Mouse (Mus musculus): ENCODE measurements around the gene Dcdc2c.

The Dcdc2c gene

DNA sequence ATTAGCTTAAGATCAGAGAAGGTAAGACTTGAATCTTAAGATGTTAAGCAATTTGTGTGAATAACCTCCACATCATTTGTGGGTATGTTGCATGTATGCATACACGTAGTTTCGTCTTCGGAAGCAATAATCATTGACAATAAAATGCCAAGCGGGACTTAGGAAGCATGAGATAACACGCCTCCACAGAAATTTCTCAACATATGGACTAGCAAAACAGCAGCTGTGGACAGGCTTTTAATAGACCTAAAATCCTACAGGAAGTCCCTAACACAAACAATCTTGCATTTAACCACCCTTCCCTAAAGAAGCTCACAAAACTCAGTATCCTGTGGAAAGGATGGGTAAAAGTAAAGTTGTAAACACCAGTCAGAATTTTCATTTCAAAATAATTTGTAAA lies 93.4 kb downstream of the Dcdc2c start:
- DNase-seq (ENCODE audit: low spot score in 2 of 2), result no peak

DNA sequence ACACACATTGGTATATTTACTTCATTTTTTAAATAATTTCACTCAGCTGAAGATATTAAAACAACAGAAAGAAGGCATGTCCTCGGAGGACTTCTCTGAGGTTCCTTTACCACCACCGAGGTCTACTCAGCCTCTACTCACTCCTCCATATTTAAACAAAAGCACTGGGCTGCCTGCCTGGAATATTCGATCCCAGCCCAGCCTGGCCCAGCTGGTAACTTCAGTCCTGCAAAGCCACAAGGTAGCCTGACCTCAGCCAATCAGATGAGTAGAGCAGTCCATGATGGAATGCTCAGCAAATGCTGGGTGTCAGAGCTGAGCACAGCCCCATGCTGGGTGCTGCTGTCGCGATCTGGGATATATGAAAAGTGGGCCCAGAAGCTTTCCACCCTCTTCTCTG lies 115.7 kb downstream of the Dcdc2c start:
- DNase-seq (ENCODE audit: low spot score in 2 of 2), result no peak

- DNase-seq (ENCODE audit: low spot score in 2 of 2), result no peak
Observed at GRCm38 (mm10) chr12:28432729-28433067, 119.5 kb downstream of the Dcdc2c start.

DNA sequence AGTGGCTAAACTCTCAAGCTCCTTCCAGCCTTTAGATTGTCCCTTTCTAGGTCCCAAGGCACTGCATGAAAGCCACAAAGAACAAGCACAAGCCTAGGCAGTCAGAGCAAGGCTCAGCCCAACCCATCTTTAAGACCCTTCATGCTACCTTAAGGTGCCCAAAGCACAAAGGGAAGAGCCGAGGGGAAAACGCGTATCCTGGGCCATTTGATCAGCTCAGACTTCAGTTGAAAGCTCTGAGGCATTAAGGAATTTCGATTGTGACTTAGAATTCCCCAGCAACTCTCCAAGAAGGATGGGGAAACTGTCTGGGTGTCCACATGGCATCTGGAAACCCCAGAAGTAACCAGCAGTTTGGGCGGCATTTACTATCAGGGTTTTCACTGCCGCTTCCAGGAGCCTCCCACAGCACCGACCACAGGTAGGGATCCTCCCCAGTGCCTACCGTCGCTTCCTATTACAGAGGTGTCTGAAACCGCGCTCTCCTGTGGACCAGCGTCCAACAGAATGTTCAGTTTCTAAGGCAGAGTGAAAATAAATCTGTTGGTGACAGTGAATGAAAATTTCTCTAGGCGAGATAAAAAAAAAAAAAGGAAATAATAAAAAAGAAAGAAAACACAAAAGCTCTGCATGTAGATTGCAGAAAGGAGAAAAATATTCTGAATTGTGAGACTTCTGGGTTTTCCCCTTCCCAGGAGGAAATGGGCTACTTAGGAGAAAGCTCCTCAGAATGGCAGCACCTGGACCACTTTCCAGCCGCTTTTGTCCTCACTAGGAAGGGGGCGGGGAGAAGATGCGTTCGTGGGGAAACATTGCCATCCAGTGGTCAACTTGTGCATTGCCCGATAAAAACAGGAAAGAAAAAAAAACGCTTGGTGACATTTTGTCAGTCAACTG lies 120.1 kb downstream of the Dcdc2c start:
- DNase-seq (ENCODE audit: low spot score in 2 of 2), result peak in 1 of 2 experiments; percentile 16

GRCm38 (mm10) chr12:28429856-28430255 lies 122.3 kb downstream of the Dcdc2c start:
- DNase-seq (ENCODE audit: low spot score in 2 of 2), result no peak

DNA sequence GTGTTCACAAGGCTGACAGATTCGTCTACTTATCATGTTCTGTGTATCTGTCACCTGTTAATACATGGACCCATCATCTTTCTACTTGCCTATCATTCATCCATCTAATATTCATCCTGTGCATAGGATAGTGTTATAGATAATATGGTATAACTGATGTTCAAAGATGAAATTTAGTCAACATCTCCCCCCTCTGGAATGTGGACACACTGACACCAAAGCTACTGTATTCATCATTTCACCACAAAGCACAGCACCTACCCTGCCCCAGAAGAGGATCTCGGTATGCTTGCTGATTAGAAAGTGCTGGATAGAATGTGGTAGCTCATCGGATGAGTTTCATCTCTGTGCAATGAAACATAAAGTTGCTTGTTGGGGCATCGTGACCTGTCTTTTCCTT lies 135.2 kb downstream of the Dcdc2c start:
- no peak for DNase-seq (ENCODE audit: low spot score in 2 of 2)

- no peak for DNase-seq (ENCODE audit: low spot score in 2 of 2)
Observed at GRCm38 (mm10) chr12:28407656-28408405, 144.4 kb downstream of the Dcdc2c start.

- no peak for DNase-seq (ENCODE audit: low spot score in 2 of 2)
Observed at GRCm38 (mm10) chr12:28402256-28402655, 149.9 kb downstream of the Dcdc2c start.

DNA sequence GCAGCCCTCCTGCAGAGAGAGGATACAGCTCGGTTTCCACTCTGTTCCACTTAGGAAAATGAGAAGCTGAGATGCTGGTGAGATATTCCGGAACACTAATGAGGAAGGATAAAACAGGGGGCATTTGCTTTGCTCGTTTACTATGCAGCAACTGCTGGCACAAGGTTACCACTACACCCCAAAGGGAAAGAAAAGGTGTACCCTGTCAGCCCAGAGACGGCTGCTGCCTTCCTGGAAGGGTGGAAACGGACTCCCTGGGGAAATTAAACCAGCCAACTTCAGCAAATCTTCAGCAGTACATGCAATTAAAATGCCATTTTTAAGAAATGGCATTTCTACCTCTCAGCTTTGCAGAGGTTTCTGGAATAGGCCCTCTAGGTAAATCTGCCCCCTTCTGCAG lies 150.8 kb downstream of the Dcdc2c start:
- DNase-seq (ENCODE audit: low spot score in 2 of 2), result no peak

- no peak for DNase-seq (ENCODE audit: low spot score in 2 of 2)
Observed at GRCm38 (mm10) chr12:28392129-28392528, 160.1 kb downstream of the Dcdc2c start.

All from spleen, postnatal 10 days (tissue).